Mouse (Mus musculus): Measurements from ENCODE around the gene Slc29a1. TPM values are rescaled to one million over a fixed set of nuclear protein-coding genes. Genes with fewer than 3 reads are reported as not detected.

Gene Slc29a1
- total RNA-seq (2012; rRNA removed) = 321 and 677 TPM in 2 replicates

DNA sequence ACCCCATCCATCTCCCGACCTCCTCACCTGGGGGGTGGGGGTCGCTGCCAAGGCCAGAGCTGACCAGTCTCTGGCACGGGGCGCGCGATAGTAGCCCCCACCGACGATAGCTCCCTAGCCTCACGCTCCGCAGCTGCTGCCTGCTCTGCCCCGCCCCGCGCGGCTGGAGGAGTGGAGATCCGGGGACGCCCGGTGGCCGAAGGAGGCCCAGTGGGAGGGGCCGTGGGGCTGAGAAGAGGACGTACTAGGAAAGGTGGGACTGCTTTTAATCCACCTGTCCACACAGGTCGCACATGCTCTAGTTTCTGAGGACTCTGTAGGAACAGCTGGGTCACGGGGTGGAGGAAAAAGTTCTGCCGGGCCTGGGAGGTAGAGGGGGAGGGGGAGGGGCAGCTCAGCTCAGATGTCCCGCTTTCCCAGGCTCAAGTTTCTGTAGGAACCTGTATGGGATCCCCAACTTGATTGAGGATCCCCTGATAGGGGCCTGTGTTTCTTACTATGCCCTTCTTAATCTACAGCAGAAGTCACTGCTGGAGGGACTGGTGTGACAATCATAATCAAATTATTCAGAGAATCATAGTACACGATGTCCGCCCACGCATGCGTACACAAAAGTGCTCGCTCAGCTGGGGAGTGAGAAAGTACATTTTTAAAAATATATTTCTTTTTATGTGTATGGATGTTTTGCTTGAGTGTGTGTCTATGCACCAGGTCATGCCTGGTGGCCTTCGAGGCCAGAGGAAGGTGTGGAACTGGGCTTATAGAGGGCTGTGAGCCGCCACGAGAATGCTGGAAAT, at the start of gene Slc29a1:
Slc29a1 (minus strand) TSS at position 161 of the 797 bp plus-strand sequence.
- H3K9me3 ChIP-seq (ENCODE audit: control insufficient read depth, insufficient read depth, low read depth, low read length) = no peaks in the 10 kb centered on the region
- no peak for DNase-seq (ENCODE audit: low read depth, low spot score)
- H3K4me1 ChIP-seq (ENCODE audit: control insufficient read depth in 2 of 2, insufficient read depth in 2 of 2, low read length in 2 of 2, poor library complexity in 1 of 2) = peaks cover 7 to 15% of the 10 kb centered on the region in 2 experiments
- no peak for TF ChIP-seq CHD2 (IDR thresholded peaks at IDR 0.05; ENCODE audit: low read depth, low read length)
- TF ChIP-seq MAFK (IDR thresholded peaks at IDR 0.05; ENCODE audit: insufficient read depth, low read depth, low read length) = no peak
- no peak for TF ChIP-seq ZNF384 (IDR thresholded peaks at IDR 0.05; ENCODE audit: low read depth, low read length)
- no peak for TF ChIP-seq HCFC1 (IDR thresholded peaks at IDR 0.05; ENCODE audit: borderline replicate concordance, insufficient read depth, low read length)
- no peak for TF ChIP-seq ZC3H11A (IDR thresholded peaks at IDR 0.05; ENCODE audit: borderline replicate concordance, low read depth, low read length)
- 0 out of 2 replicates have a peak, but pooled peaks cover 5% of the 10 kb centered on the region for H3K36me3 ChIP-seq (ENCODE audit: control insufficient read depth, insufficient read depth, low read length, poor library complexity, severe bottlenecking)
- H3K9ac ChIP-seq (ENCODE audit: insufficient read depth, low read depth, low read length, poor library complexity, severe bottlenecking) = peak within 1 kb of the TSS; percentile 79
- peak within 1 kb of the TSS; percentile 62 to 72 for H3K4me3 ChIP-seq (ENCODE audit: insufficient read depth in 1 of 2, low read depth in 1 of 2, low read length in 2 of 2, poor library complexity in 1 of 2, severe bottlenecking in 1 of 2)
- peak within 1 kb of the TSS; percentile 83 for H3K27ac ChIP-seq (ENCODE audit: insufficient read depth, low read depth, low read length, poor library complexity, severe bottlenecking)
- in situ Hi-C loops (cut with MboI; ENCODE audit: low sequenced_read_pairs in 2 of 2, unreplicated experiment in 2 of 2) = no loop called here

DNA sequence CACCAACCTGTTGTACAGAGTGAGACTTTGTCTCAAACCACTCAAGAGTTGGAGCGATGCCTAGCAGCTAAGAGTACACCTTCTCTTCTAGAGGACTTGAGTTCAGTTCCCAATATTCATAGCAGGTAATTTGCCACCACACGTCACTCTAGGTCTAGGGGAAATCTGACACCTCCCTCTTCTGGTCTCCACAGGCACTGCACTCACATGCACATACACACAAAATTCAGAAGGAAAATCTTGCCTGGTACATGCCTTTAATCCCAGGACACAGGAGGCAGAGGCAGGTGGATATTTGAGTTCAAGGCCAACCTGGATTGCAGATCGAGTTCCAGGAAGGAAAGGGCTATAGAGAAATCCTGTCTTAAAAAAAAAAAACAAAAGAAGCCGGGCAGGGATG, 44.8 kb upstream of the Slc29a1 start:
- no peaks in the 10 kb centered on the region for H3K36me3 ChIP-seq (ENCODE audit: control insufficient read depth, insufficient read depth, low read length, poor library complexity, severe bottlenecking)
- in situ Hi-C loops (cut with MboI; ENCODE audit: low sequenced_read_pairs in 2 of 2, unreplicated experiment in 2 of 2) = no loop called here
- no peak for DNase-seq (ENCODE audit: low read depth, low spot score)

DNA sequence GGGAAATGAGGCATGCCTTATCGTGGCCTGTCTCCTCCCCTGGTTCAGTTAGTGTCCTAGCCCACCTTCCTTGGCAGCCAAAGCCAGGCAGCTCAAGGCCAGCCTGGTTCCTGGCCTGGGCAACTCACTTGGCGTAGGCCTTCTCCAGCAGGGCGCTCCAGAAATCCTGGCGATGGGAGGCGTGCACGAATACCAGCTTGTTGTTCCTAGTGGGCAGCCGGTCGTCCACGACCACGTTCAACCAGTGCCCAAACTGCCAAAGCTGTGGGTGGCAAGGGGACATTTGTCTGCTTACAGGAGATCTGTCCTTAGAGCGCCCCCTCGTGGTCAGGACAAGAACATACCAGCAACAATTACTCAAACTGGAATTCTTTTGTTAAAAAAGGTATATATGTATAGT, 43.3 kb upstream of the Slc29a1 start:
- Histone ChIP-seq H3K36me3 (ENCODE audit: control insufficient read depth, insufficient read depth, low read length, poor library complexity, severe bottlenecking) (no peaks in the 10 kb centered on the region), H3K9ac (ENCODE audit: insufficient read depth, low read depth, low read length, poor library complexity, severe bottlenecking) (peak overlapping the region; percentile 57; the same call in 1 of the 2 replicates), H3K4me1 (ENCODE audit: control insufficient read depth in 2 of 2, insufficient read depth in 2 of 2, low read length in 2 of 2, poor library complexity in 1 of 2) (peaks cover 0 to 2% of the 10 kb centered on the region in 2 experiments; a peak in 1 of 4 replicates), H3K4me3 (ENCODE audit: insufficient read depth in 1 of 2, low read depth in 1 of 2, low read length in 2 of 2, poor library complexity in 1 of 2, severe bottlenecking in 1 of 2) (peak overlapping the region; percentile 30 to 72), H3K27ac (ENCODE audit: insufficient read depth, low read depth, low read length, poor library complexity, severe bottlenecking) (no peak overlapping the region), H3K9me3 (ENCODE audit: control insufficient read depth, insufficient read depth, low read depth, low read length) (no peaks in the 10 kb centered on the region)
- DNase-seq (ENCODE audit: low read depth, low spot score) = no peak
- in situ Hi-C loops (cut with MboI; ENCODE audit: low sequenced_read_pairs in 2 of 2, unreplicated experiment in 2 of 2) = no loop called here
- TF ChIP-seq MAFK (IDR thresholded peaks at IDR 0.05; ENCODE audit: insufficient read depth, low read depth, low read length) = no peak

More for the DNA sequence above, 44.8 kb upstream of the Slc29a1 start:
- Histone ChIP-seq H3K4me1 (ENCODE audit: control insufficient read depth in 2 of 2, insufficient read depth in 2 of 2, low read length in 2 of 2, poor library complexity in 1 of 2) (peaks cover 0 to 2% of the 10 kb centered on the region in 2 experiments; a peak in 1 of 4 replicates), H3K9ac (ENCODE audit: insufficient read depth, low read depth, low read length, poor library complexity, severe bottlenecking) (no peak overlapping the region), H3K27ac (ENCODE audit: insufficient read depth, low read depth, low read length, poor library complexity, severe bottlenecking) (no peak overlapping the region), H3K4me3 (ENCODE audit: insufficient read depth in 1 of 2, low read depth in 1 of 2, low read length in 2 of 2, poor library complexity in 1 of 2, severe bottlenecking in 1 of 2) (no peak overlapping the region), H3K9me3 (ENCODE audit: control insufficient read depth, insufficient read depth, low read depth, low read length) (no peaks in the 10 kb centered on the region)
- TF ChIP-seq ZNF384 (IDR thresholded peaks at IDR 0.05; ENCODE audit: low read depth, low read length) (no peak), HCFC1 (IDR thresholded peaks at IDR 0.05; ENCODE audit: borderline replicate concordance, insufficient read depth, low read length) (no peak), CHD2 (IDR thresholded peaks at IDR 0.05; ENCODE audit: low read depth, low read length) (no peak)

DNA sequence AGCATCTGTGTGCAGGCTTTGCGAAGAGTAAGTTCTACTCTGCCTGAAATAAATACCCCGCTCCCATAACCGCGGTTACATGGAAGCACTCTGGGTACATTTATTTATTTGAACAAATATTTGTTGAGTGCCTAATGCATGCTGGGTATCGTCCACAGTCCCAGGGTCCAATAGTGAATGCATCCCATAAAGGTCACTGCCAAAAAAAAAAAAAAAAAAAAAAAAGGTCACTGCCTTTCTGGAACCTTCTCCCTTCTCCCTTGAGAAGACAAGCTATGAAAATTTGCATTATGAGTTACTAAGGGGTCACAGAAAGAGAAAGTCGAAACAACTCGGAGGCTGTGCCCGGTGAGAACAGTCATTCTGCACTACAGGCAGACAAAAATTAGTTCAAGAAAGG, 42.6 kb upstream of the Slc29a1 start:
- no peak overlapping the region for H3K9ac ChIP-seq (ENCODE audit: insufficient read depth, low read depth, low read length, poor library complexity, severe bottlenecking)
- in situ Hi-C loops (cut with MboI; ENCODE audit: low sequenced_read_pairs in 2 of 2, unreplicated experiment in 2 of 2) = no loop called here
- H3K27ac ChIP-seq (ENCODE audit: insufficient read depth, low read depth, low read length, poor library complexity, severe bottlenecking) = no peak overlapping the region
- DNase-seq (ENCODE audit: low read depth, low spot score) = no peak
- H3K4me1 ChIP-seq (ENCODE audit: control insufficient read depth in 2 of 2, insufficient read depth in 2 of 2, low read length in 2 of 2, poor library complexity in 1 of 2) = peaks cover 0 to 2% of the 10 kb centered on the region in 2 experiments; a peak in 1 of 4 replicates
- TF ChIP-seq MAFK (IDR thresholded peaks at IDR 0.05; ENCODE audit: insufficient read depth, low read depth, low read length) = no peak
- TF ChIP-seq ZNF384 (IDR thresholded peaks at IDR 0.05; ENCODE audit: low read depth, low read length) = peak; percentile 62; the same call in 1 of the 2 replicates
- H3K36me3 ChIP-seq (ENCODE audit: control insufficient read depth, insufficient read depth, low read length, poor library complexity, severe bottlenecking) = no peaks in the 10 kb centered on the region
- no peaks in the 10 kb centered on the region for H3K9me3 ChIP-seq (ENCODE audit: control insufficient read depth, insufficient read depth, low read depth, low read length)
- H3K4me3 ChIP-seq (ENCODE audit: insufficient read depth in 1 of 2, low read depth in 1 of 2, low read length in 2 of 2, poor library complexity in 1 of 2, severe bottlenecking in 1 of 2) = no peak overlapping the region

All from ES-E14 (cell line).